9 mouse cellular contexts compared by ENCODE assay signal in the genomic region with DNA sequence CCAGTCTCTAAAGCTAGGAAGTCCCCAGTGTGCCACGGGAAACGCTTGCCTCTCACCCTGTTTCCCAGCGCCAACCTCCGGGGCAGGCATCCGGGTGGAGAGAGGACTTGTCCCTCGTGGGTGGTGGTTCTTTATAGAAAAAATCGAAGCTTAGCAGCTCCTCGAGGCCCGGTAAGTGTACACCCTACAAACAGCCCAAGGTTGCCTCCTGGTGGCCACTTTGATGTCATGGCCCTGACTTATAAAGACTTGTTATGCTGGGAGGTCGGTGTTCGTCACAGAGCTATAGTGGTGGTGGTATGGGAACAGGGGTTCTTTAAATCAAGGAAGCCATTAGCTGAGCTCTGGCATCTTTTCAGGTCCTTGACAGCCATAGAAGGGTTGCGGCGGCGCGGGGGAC. TPM values are rescaled to one million over a fixed set of nuclear protein-coding genes. Genes with fewer than 3 reads are reported as not detected.
A peak's percentile ranks its signal among the peaks of the same experiment; 100 is the strongest.
DNase-seq lines count a peak whose midpoint lies in the region; ATAC-seq and TF ChIP-seq lines count a peak whose summit lies in the region.
"Had no signal": no experiment of that assay in that cellular context is flagged by ENCODE, and none has a peak within 500 bp of the region (broad histone marks: within the 10 kb centered on the region; RNA-seq: fewer than 3 reads in every experiment).

No protein-coding gene starts in this region.

- peaks cover 11% of the 10 kb centered on the region; the same call in 1 of the 2 replicates for H3K36me3 ChIP-seq in heart, embryonic 16.5 days (ENCODE audit: control insufficient read depth, insufficient read depth)
- H3K36me3 ChIP-seq in lung, embryonic 14.5 days (ENCODE audit: insufficient read depth): peaks cover 20% of the 10 kb centered on the region; the same call in 1 of the 2 replicates

- H3K4me1 ChIP-seq in heart, embryonic 16.5 days (ENCODE audit: control insufficient read depth, insufficient read depth, low read length): no peaks in the 10 kb centered on the region; the same call in 1 of the 2 replicates
- no peaks in the 10 kb centered on the region for H3K4me1 ChIP-seq in lung, embryonic 14.5 days (ENCODE audit: insufficient read depth)

- WGBS in heart, embryonic 16.5 days: 44% methylated on average over 15 of the region's 15 CpGs
- 43% methylated on average over 15 of the region's 15 CpGs for WGBS in lung, embryonic 14.5 days

- no peaks in the 10 kb centered on the region for H3K9me3 ChIP-seq in heart, embryonic 16.5 days (replicated peaks; ENCODE audit: control insufficient read depth, low read length)
- no peaks in the 10 kb centered on the region for H3K9me3 ChIP-seq in lung, embryonic 14.5 days (ENCODE audit: low read depth, low read length)

- no peak overlapping the region for H3K4me3 ChIP-seq in heart, embryonic 16.5 days (ENCODE audit: low read length)
- H3K4me3 ChIP-seq in lung, embryonic 14.5 days (ENCODE audit: low read depth, low read length): no peak overlapping the region
- H3K4me3 ChIP-seq: erythroblast, embryonic 14.5 days had no signal

- no peak overlapping the region for H3K4me2 ChIP-seq in heart, embryonic 16.5 days (ENCODE audit: low read depth, low read length)
- no peak overlapping the region for H3K4me2 ChIP-seq in lung, embryonic 14.5 days

- no peak overlapping the region for H3K9ac ChIP-seq in heart, embryonic 16.5 days (ENCODE audit: low read length)
- H3K9ac ChIP-seq in lung, embryonic 14.5 days: no peak overlapping the region

- peak; percentile 66 for TF ChIP-seq CTCF in lung, embryonic 14.5 days (IDR thresholded peaks at IDR 0.05; ENCODE audit: low read depth)

- peak; percentile 55 for ATAC-seq in heart, embryonic 16.5 days (replicated peaks; ENCODE audit: extremely low read depth, insufficient read depth, low FRiP score)
- ATAC-seq in lung, embryonic 14.5 days (ENCODE audit: insufficient read depth): peak; percentile 60

- H3K27ac ChIP-seq in heart, embryonic 16.5 days (ENCODE audit: low read length): no peak overlapping the region
- H3K27ac ChIP-seq in lung, embryonic 14.5 days (ENCODE audit: low read depth): no peak overlapping the region

- peak; percentile 5 to 16 for DNase-seq in B cell, adult 2 months
- peak; percentile 50 for DNase-seq in adrenal gland, adult 2 months
- peak; percentile 69 for DNase-seq in embryo, embryonic 11 days
- DNase-seq in layer of hippocampus, adult 11-12 months (ENCODE audit: low spot score): peak; percentile 57
- peak; percentile 79 for DNase-seq in lung, embryonic 14.5 days
- peak; percentile 65 for DNase-seq in retina, postnatal 1 day
- DNase-seq in yolk sac, embryonic 10.5 days (ENCODE audit: low spot score): peak; percentile 20

- H3K27me3 ChIP-seq in heart, embryonic 16.5 days (ENCODE audit: control insufficient read depth, insufficient read depth, low read length): no peaks in the 10 kb centered on the region
- no peaks in the 10 kb centered on the region for H3K27me3 ChIP-seq in lung, embryonic 14.5 days (ENCODE audit: insufficient read depth, low read length)

RNA-seq across cellular contexts. Expression of a gene that starts 30.9 kb away (rescaled TPM):
- 1 to 10 TPM; 1.0 to 3.4 TPM for total RNA-seq in adrenal gland, adult 2 months (2021)
- not detected in 2 replicates for polyA plus RNA-seq in adrenal gland, adult 2 months (2012; rRNA removed)
- 2.0 and 2.2 TPM in 2 replicates for polyA plus RNA-seq in heart, embryonic 16.5 days (2015; fragmentation: Nextera tagmentation; extraction: Ambion mirVana)
- 2.4 and 2.6 TPM in 2 replicates for polyA plus RNA-seq in lung, embryonic 14.5 days (2014; fragmentation: Nextera tagmentation; extraction: Ambion mirVana)
- polyA plus RNA-seq: erythroblast, embryonic 14.5 days had no signal

RNA-seq across cellular contexts. Expression of a gene that starts 59.7 kb away (rescaled TPM):
- total RNA-seq in adrenal gland, adult 2 months (2021): 10 to 100 TPM; 27.9 to 59.4 TPM
- polyA plus RNA-seq in adrenal gland, adult 2 months (2012; rRNA removed): 31.5 and 35.3 TPM in 2 replicates
- 200 and 213 TPM in 2 replicates for polyA plus RNA-seq in heart, embryonic 16.5 days (2015; fragmentation: Nextera tagmentation; extraction: Ambion mirVana)
- polyA plus RNA-seq in lung, embryonic 14.5 days (2014; fragmentation: Nextera tagmentation; extraction: Ambion mirVana): 241 and 264 TPM in 2 replicates

Comparison
In these comparisons a context has a peak if more than half of its experiments do, and no peak if none do; other contexts are left out.
1. DNase-seq: peak in every context shown above with its lines; median percentile 79 in lung, embryonic 14.5 days; 69 in embryo, embryonic 11 days; 65 in retina, postnatal 1 day; 57 in layer of hippocampus, adult 11-12 months; 50 in adrenal gland, adult 2 months; 20 in yolk sac, embryonic 10.5 days; 10 in B cell, adult 2 months.